In the genomic region with DNA sequence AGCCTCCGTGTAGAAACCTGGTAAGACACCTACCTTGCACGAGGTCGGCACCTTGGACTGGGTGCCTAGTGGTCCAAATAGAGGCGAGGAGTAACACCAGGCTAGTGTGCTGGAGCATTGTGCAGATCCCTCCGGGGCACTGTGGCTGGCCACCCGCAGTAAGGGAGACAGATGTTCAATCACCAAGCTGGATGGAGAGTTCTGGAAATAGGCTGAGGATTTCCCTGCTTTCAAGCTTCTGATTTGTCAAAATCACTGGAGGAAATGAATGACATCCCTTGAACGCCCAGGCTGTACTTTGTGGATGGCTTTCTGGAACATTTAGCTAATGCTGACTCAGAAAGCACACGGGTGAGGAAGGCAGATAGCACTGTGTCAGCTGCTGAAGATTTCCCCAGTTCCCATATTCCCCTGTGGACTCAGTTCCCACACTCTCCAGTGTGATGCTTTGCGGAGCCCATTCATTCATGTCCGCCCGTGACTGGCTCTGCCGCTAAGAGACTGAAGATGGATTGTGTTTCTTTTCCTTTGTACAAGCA, we compare ENCODE assay signal across 11 mouse cellular contexts. TPM values are rescaled to one million over a fixed set of nuclear protein-coding genes. Genes with fewer than 3 reads are reported as not detected.
DNase-seq lines count a peak whose midpoint lies in the region; ATAC-seq and TF ChIP-seq lines count a peak whose summit lies in the region.
"Had no signal": no experiment of that assay in that cellular context is flagged by ENCODE, and none has a peak within 500 bp of the region (broad histone marks: within the 10 kb centered on the region; RNA-seq: fewer than 3 reads in every experiment).

Gene Lyve1 (minus strand): TSS at position 489 of the 539 bp plus-strand sequence.

- intact Hi-C loops in gastrocnemius, postnatal 14 days (cut with DNase I; ENCODE audit: low total_unique reads), result no loop called here
- intact Hi-C loops in left cerebral cortex, postnatal 36 days (cut with DNase I), result no loop called here

- no peaks in the 10 kb centered on the region for H3K36me3 ChIP-seq in embryonic facial prominence, embryonic 15.5 days
- H3K36me3 ChIP-seq in thymus, adult 2 months (ENCODE audit: control insufficient read depth, insufficient read depth, low read length), result no peaks in the 10 kb centered on the region
- H3K36me3 ChIP-seq: forebrain, embryonic 12.5 days; hindbrain, embryonic 13.5 days had no signal

- no peaks in the 10 kb centered on the region for H3K9me3 ChIP-seq in embryonic facial prominence, embryonic 15.5 days (replicated peaks)
- H3K9me3 ChIP-seq: forebrain, embryonic 12.5 days; hindbrain, embryonic 13.5 days had no signal

- H3K27ac ChIP-seq in embryonic facial prominence, embryonic 15.5 days (replicated peaks), result no peak within 1 kb of the TSS
- no peak within 1 kb of the TSS for H3K27ac ChIP-seq in thymus, adult 2 months (ENCODE audit: control insufficient read depth, insufficient read depth, low read length)
- H3K27ac ChIP-seq: forebrain, embryonic 12.5 days; hindbrain, embryonic 13.5 days had no signal

- H3K4me3 ChIP-seq in embryonic facial prominence, embryonic 15.5 days (replicated peaks), result no peak within 1 kb of the TSS
- H3K4me3 ChIP-seq in thymus, adult 2 months (ENCODE audit: control insufficient read depth, insufficient read depth, low read length), result no peak within 1 kb of the TSS
- H3K4me3 ChIP-seq: forebrain, embryonic 12.5 days; hindbrain, embryonic 13.5 days had no signal

- no peak for ATAC-seq in embryonic facial prominence, embryonic 15.5 days (ENCODE audit: insufficient number of reproducible peaks, low FRiP score, low TSS enrichment, low read depth)

- H3K27me3 ChIP-seq in embryonic facial prominence, embryonic 15.5 days, result no peaks in the 10 kb centered on the region
- H3K27me3 ChIP-seq in thymus, adult 2 months (ENCODE audit: control insufficient read depth, insufficient read depth, low read length), result no peaks in the 10 kb centered on the region
- H3K27me3 ChIP-seq: forebrain, embryonic 12.5 days had no signal

- no peak for TF ChIP-seq CTCF in thymus, adult 2 months (IDR thresholded peaks at IDR 0.05; ENCODE audit: borderline replicate concordance, control insufficient read depth, extremely low read depth, insufficient read depth, low read length, poor library complexity)

- H3K4me2 ChIP-seq in embryonic facial prominence, embryonic 15.5 days (replicated peaks), result no peak within 1 kb of the TSS
- H3K4me2 ChIP-seq: forebrain, embryonic 12.5 days; hindbrain, embryonic 13.5 days had no signal

- no peak for TF ChIP-seq POLR2A in thymus, adult 2 months (IDR thresholded peaks at IDR 0.05; ENCODE audit: control insufficient read depth, extremely low read depth, insufficient read depth, low read length, poor library complexity)

- H3K4me1 ChIP-seq in embryonic facial prominence, embryonic 15.5 days, result no peaks in the 10 kb centered on the region
- H3K4me1 ChIP-seq in thymus, adult 2 months (replicated peaks; ENCODE audit: control insufficient read depth, insufficient read depth, low read length), result no peaks in the 10 kb centered on the region

- DNase-seq in gastrocnemius, postnatal 14 days, result no peak
- no peak for DNase-seq in gastrocnemius, postnatal 10 days
- no peak for DNase-seq in large intestine, adult 2 months (ENCODE audit: low read depth, low spot score)
- DNase-seq in lung, postnatal 14 days, result peak; percentile 37
- no peak for DNase-seq in left cerebral cortex, postnatal 36 days (ENCODE audit: low spot score in 2 of 2)
- no peak for DNase-seq in thymus, adult 2 months
- no peak for DNase-seq in embryo, embryonic 9.5 days (ENCODE audit: extremely low spot score)
- DNase-seq: kidney, postnatal 4 days had no signal

- no peak within 1 kb of the TSS for H3K9ac ChIP-seq in embryonic facial prominence, embryonic 15.5 days
- H3K9ac ChIP-seq: forebrain, embryonic 12.5 days; hindbrain, embryonic 13.5 days had no signal

- WGBS in embryonic facial prominence, embryonic 15.5 days, result 69% methylated on average over 12 of the region's 12 CpGs
- WGBS in large intestine, adult 2 months, result 78% methylated on average over 12 of the region's 12 CpGs
- WGBS in thymus, adult 2 months, result 86% methylated on average over 12 of the region's 12 CpGs

RNA-seq across cellular contexts. Expression of gene Lyve1, which starts in this region (rescaled TPM):
- 10 to 100 TPM; 10.4 to 11.9 TPM for total RNA-seq in gastrocnemius, postnatal 14 days (2021)
- 10 to 100 TPM in 1 of 2 experiments, 1 to 10 TPM in 1; 8.4 to 11.5 TPM for total RNA-seq in gastrocnemius, postnatal 10 days (2021)
- 14.4 and 14.5 TPM in 2 replicates for polyA plus RNA-seq in embryonic facial prominence, embryonic 15.5 days (2015; fragmentation: Nextera tagmentation; extraction: Ambion mirVana)
- 11.1 and 17.2 TPM in 2 replicates for polyA plus RNA-seq in large intestine, adult 2 months (2012; rRNA removed)
- total RNA-seq in left cerebral cortex, postnatal 36 days (2021), result 1 to 10 TPM in 1 of 2 experiments, under 1 TPM in 1; 0.99 to 2.1 TPM
- 3.1 and 3.4 TPM in 2 replicates for polyA plus RNA-seq in thymus, adult 2 months (2012; rRNA removed)
